13 mouse cellular contexts compared by ENCODE assay signal in genomic region chr13:51756019-51756418, GRCm38 (mm10). TPM values are rescaled to one million over a fixed set of nuclear protein-coding genes. Genes with fewer than 3 reads are reported as not detected.
DNase-seq lines count a peak whose midpoint lies in the region; ATAC-seq and TF ChIP-seq lines count a peak whose summit lies in the region.
"Had no signal": no experiment of that assay in that cellular context is flagged by ENCODE, and none has a peak within 500 bp of the region (broad histone marks: within the 10 kb centered on the region; RNA-seq: fewer than 3 reads in every experiment).

No protein-coding gene starts in this region.

- no peaks in the 10 kb centered on the region for H3K36me3 ChIP-seq in hindbrain, embryonic 15.5 days
- no peaks in the 10 kb centered on the region for H3K36me3 ChIP-seq in hindbrain, embryonic 11.5 days (ENCODE audit: control insufficient read depth, insufficient read depth, low read length)
- H3K36me3 ChIP-seq in ES-Bruce4 (ENCODE audit: control insufficient read depth, insufficient read depth, low read length, poor library complexity, severe bottlenecking) = no peaks in the 10 kb centered on the region
- no peaks in the 10 kb centered on the region for H3K36me3 ChIP-seq in liver, embryonic 11.5 days (ENCODE audit: control insufficient read depth, insufficient read depth, low read length)

- peak; percentile 37 for DNase-seq in CD4-positive, CD25-positive, alpha-beta regulatory T cell, adult 2 months (ENCODE audit: low read depth, low spot score)
- no peak for DNase-seq in hindbrain, embryonic 11.5 days (ENCODE audit: low spot score)
- no peak for DNase-seq in liver, embryonic 11.5 days (ENCODE audit: low spot score)
- DNase-seq in urinary bladder, postnatal 14 days (ENCODE audit: low spot score) = no peak
- DNase-seq in layer of hippocampus, adult 18-20 months (ENCODE audit: low spot score in 2 of 2) = no peak
- DNase-seq: embryo, embryonic 11 days; layer of hippocampus, adult 9-11 months had no signal

- H3K4me2 ChIP-seq in hindbrain, embryonic 15.5 days = no peak overlapping the region
- H3K4me2 ChIP-seq in hindbrain, embryonic 11.5 days (replicated peaks; ENCODE audit: low read depth, low read length) = no peak overlapping the region
- peak overlapping the region; percentile 13 for H3K4me2 ChIP-seq in liver, embryonic 11.5 days
- H3K4me2 ChIP-seq: midbrain, embryonic 11.5 days had no signal

- no peak for TF ChIP-seq POLR2A in ES-Bruce4 (IDR thresholded peaks at IDR 0.05; ENCODE audit: insufficient read depth, low read length)

- TF ChIP-seq CTCF in ES-Bruce4 (IDR thresholded peaks at IDR 0.05; ENCODE audit: low read depth, low read length) = no peak

- no peaks in the 10 kb centered on the region for H3K9me3 ChIP-seq in hindbrain, embryonic 15.5 days
- no peaks in the 10 kb centered on the region for H3K9me3 ChIP-seq in hindbrain, embryonic 11.5 days (ENCODE audit: control insufficient read depth, low read length)
- H3K9me3 ChIP-seq in ES-Bruce4 (replicated peaks; ENCODE audit: control insufficient read depth, insufficient read depth, low read length, poor library complexity, severe bottlenecking) = no peaks in the 10 kb centered on the region
- H3K9me3 ChIP-seq in liver, embryonic 11.5 days (ENCODE audit: control insufficient read depth, low read length) = no peaks in the 10 kb centered on the region

- 62% methylated on average over 9 of the region's 9 CpGs for WGBS in hindbrain, embryonic 15.5 days
- 79% methylated on average over 9 of the region's 9 CpGs for WGBS in hindbrain, embryonic 11.5 days
- WGBS in liver, embryonic 11.5 days = 75% methylated on average over 9 of the region's 9 CpGs

- peak overlapping the region; percentile 26; the same call in 1 of the 2 replicates for H3K27ac ChIP-seq in hindbrain, embryonic 15.5 days (replicated peaks)
- H3K27ac ChIP-seq in hindbrain, embryonic 11.5 days (ENCODE audit: low read depth, low read length) = no peak overlapping the region
- H3K27ac ChIP-seq in ES-Bruce4 (ENCODE audit: insufficient read depth, low read length) = 0 out of 2 replicates have a peak overlapping the region, but pooled peaks have one; percentile 16
- peak overlapping the region; percentile 59; the same call in 1 of the 2 replicates for H3K27ac ChIP-seq in liver, embryonic 11.5 days (ENCODE audit: low read depth, low read length)

- no peak for ATAC-seq in CD4-positive, CD25-positive, alpha-beta regulatory T cell, adult 4 months
- no peak for ATAC-seq in hindbrain, embryonic 15.5 days (ENCODE audit: low FRiP score, low read depth)
- ATAC-seq in hindbrain, embryonic 11.5 days (ENCODE audit: low FRiP score) = no peak
- no peak for ATAC-seq in liver, embryonic 11.5 days (replicated peaks; ENCODE audit: low FRiP score)
- ATAC-seq: forebrain, embryonic 16.5 days had no signal

- no peak overlapping the region for H3K4me3 ChIP-seq in hindbrain, embryonic 15.5 days
- no peak overlapping the region for H3K4me3 ChIP-seq in hindbrain, embryonic 11.5 days (ENCODE audit: low read depth, low read length)
- H3K4me3 ChIP-seq in ES-Bruce4 (ENCODE audit: low read depth, low read length) = no peak overlapping the region
- H3K4me3 ChIP-seq in liver, embryonic 11.5 days (ENCODE audit: low read depth, low read length) = no peak overlapping the region

- no peaks in the 10 kb centered on the region for H3K27me3 ChIP-seq in hindbrain, embryonic 15.5 days
- no peaks in the 10 kb centered on the region for H3K27me3 ChIP-seq in hindbrain, embryonic 11.5 days (ENCODE audit: control insufficient read depth, insufficient read depth, low read length)
- no peaks in the 10 kb centered on the region for H3K27me3 ChIP-seq in ES-Bruce4 (ENCODE audit: control insufficient read depth, insufficient read depth, low read length, poor library complexity, severe bottlenecking)
- H3K27me3 ChIP-seq in liver, embryonic 11.5 days (replicated peaks; ENCODE audit: control insufficient read depth, insufficient read depth, low read length) = no peaks in the 10 kb centered on the region

- H3K9ac ChIP-seq in hindbrain, embryonic 15.5 days = no peak overlapping the region
- H3K9ac ChIP-seq in hindbrain, embryonic 11.5 days (ENCODE audit: low read depth, low read length) = no peak overlapping the region
- no peak overlapping the region for H3K9ac ChIP-seq in ES-Bruce4 (ENCODE audit: low read depth, poor library complexity, severe bottlenecking)
- H3K9ac ChIP-seq in liver, embryonic 11.5 days (ENCODE audit: low read depth, low read length) = peak overlapping the region; percentile 4; the same call in 1 of the 2 replicates
- H3K9ac ChIP-seq: liver, embryonic 14.5 days had no signal

- H3K4me1 ChIP-seq in hindbrain, embryonic 15.5 days (replicated peaks) = peaks cover 45% of the 10 kb centered on the region
- peaks cover 19% of the 10 kb centered on the region for H3K4me1 ChIP-seq in hindbrain, embryonic 11.5 days (replicated peaks; ENCODE audit: control insufficient read depth, insufficient read depth, low read length)
- peaks cover 15% of the 10 kb centered on the region for H3K4me1 ChIP-seq in ES-Bruce4 (ENCODE audit: control insufficient read depth, insufficient read depth, low read length)
- H3K4me1 ChIP-seq in liver, embryonic 11.5 days (replicated peaks; ENCODE audit: control insufficient read depth, insufficient read depth, low read length) = peaks cover 62% of the 10 kb centered on the region

- no peak for TF ChIP-seq EP300 in ES-Bruce4 (IDR thresholded peaks at IDR 0.05; ENCODE audit: insufficient read depth, low read depth, low read length)

RNA-seq across cellular contexts. Expression of gene Sema4d, which starts 37.5 kb away (rescaled TPM):
- polyA plus RNA-seq in CD4-positive, CD25-positive, alpha-beta regulatory T cell, adult 4 months (2017; shearing (Covaris generic)) = 100 to 1,000 TPM; 122 to 152 TPM
- 14.3 and 14.8 TPM in 2 replicates for polyA plus RNA-seq in hindbrain, embryonic 15.5 days (2015; fragmentation: Nextera tagmentation; extraction: Ambion mirVana)
- polyA plus RNA-seq in hindbrain, embryonic 11.5 days (2014; fragmentation: Nextera tagmentation; extraction: Ambion mirVana) = 3.9 and 5.2 TPM in 2 replicates
- polyA plus RNA-seq in ES-Bruce4 (2011; ENCODE audit: insufficient read depth, insufficient read length, low read depth, missing spikeins) = 22.9 and 24.6 TPM in 2 replicates
- polyA plus RNA-seq in liver, embryonic 11.5 days (2014; fragmentation: Nextera tagmentation; extraction: Ambion mirVana) = 18.6 and 21.7 TPM in 2 replicates
- total RNA-seq in layer of hippocampus, adult 18-20 months (2021) = 10 to 100 TPM; 78.8 to 79.1 TPM
